Mouse (Mus musculus) left cerebral cortex, adult 2 months (tissue): ENCODE data around the gene Pan3. TPM values are rescaled to one million over a fixed set of nuclear protein-coding genes. Genes with fewer than 3 reads are reported as not detected.
A peak's percentile ranks its signal among the peaks of the same experiment; 100 is the strongest.

Experiments used
- DNase-seq, 2 experiments: peaks; one replicate each; pipeline ENCODE4 v3.0.0; 2021 to 2022; ENCODE audit warnings: low spot score in 2 of 2, mixed read lengths in 1 of 2; ENCODE audit errors: extremely low spot score in 1 of 2
- H3K27ac ChIP-seq: fragments of 200-600 bp; 2 replicates; pipeline ENCODE4 v1.8.1; 2022
- H3K4me3 ChIP-seq: fragments of 200-600 bp; 2 replicates; pipeline ENCODE4 v1.8.1; 2022
- CTCF ChIP-seq: fragments of 200-600 bp; IDR thresholded peaks from 2 replicates; pipeline ENCODE4 v1.8.1; 2022; ENCODE audit warnings: antibody characterized with exemption, mild to moderate bottlenecking, moderate library complexity
- intact Hi-C: fragments of 180-260 bp; cut with DNase I; formaldehyde crosslinking; loops from one replicate; pipeline ENCODE4 v1.15.1; 2025
- total RNA-seq, 2 experiments: library from RNA; stranded (reverse); gene quantifications; 2 replicates each; pipeline ENCODE4 v1.2.3; 2021

Pan3 gene
- total RNA-seq, 2 experiments from 2014 or later: 92.7 to 99.7 TPM

DNA sequence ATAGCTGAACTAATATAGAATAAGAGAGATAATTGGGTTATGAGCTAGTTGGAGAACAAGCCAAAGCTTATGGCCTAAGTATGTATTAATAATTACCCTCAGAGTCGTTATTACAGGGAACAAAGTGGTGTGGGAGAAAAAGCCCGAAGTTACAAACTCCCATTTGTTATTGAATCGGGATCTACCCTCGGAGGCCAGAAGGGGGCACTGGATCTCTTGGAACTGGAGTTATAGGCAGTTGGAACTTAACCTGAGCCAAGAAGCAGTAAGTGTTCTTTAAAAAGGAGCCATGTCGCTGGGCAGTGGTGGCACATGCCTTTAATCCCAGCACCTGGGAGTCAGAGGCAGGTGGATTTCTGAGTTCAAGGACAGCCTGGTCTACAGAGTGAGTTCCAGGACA lies 27.5 kb upstream of the Pan3 start:
- no peak overlapping the region for H3K4me3 ChIP-seq
- peak in 1 of 2 experiments; percentile 47 for DNase-seq
- peak; percentile 61 for TF ChIP-seq CTCF
- no peak overlapping the region for H3K27ac ChIP-seq
- intact Hi-C loops: loop anchor here (5.0 kb wide), 2 partner anchors 445 to 545 kb away; no protein-coding TSS in a partner anchor

DNA sequence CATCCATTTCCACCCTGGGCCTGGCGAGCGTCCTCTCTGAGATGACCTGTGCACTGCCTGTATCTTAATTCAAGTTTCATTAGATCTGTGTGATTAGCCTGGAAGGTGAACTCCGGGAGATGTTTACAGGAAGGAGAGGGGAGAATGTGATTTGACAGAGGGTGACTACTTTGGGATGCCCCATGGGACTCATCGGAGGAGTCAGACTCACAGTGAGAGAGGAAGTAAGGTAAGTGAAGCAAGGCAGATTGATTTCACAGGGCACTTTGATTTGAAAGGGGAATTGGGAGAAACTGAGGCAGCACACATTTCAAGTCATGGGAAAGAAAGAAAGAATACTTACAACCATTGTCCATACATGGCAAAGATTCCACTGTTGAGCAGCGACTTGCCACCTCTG lies 23.8 kb upstream of the Pan3 start:
- no peak for TF ChIP-seq CTCF
- H3K27ac ChIP-seq: no peak overlapping the region
- no peak overlapping the region for H3K4me3 ChIP-seq
- DNase-seq: no peak
- intact Hi-C loops: no loop called here

DNA sequence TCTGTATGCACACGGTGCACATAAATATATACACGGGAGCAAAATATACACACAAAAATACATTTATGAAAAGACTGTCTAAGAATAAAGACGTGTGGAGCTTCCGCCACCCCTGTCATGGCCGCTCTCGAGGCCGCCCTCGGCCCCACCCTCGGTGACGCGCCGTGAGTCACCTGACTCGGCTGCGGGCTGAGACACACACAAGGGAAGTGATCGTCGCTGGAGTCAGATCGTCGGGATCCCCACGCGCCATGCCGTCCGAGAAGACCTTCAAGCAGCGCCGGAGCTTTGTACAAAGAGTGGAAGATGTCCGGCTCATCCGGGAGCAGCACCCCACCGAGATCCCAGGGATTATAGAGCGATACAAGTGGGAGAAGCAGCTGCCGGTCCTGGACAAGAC lies 21.2 kb upstream of the Pan3 start:
- DNase-seq: no peak
- no peak overlapping the region for H3K27ac ChIP-seq
- TF ChIP-seq CTCF: no peak
- H3K4me3 ChIP-seq: no peak overlapping the region
- intact Hi-C loops: no loop called here

DNA sequence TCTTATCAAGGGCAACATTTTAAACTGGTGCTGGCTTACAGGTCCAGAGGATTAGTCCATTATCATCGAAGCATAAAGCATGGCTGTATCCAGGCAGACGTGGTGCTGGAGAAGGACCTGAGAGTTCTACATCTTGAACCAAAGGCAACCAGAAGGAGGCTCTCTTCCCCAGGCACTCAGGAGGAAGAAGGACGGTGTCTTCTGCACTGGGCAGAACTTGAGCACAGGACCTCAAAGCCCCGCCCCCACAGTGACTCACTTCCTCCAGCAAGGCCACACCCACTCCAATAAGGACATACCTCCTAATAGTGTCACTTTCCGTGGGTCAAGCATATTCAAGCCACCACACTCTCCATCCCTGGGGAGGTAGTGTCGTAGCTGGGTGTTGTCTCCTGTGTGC lies 19.4 kb upstream of the Pan3 start:
- Histone ChIP-seq H3K4me3 (no peak overlapping the region), H3K27ac (no peak overlapping the region)
- intact Hi-C loops: no loop called here
- TF ChIP-seq CTCF: no peak
- no peak for DNase-seq

DNA sequence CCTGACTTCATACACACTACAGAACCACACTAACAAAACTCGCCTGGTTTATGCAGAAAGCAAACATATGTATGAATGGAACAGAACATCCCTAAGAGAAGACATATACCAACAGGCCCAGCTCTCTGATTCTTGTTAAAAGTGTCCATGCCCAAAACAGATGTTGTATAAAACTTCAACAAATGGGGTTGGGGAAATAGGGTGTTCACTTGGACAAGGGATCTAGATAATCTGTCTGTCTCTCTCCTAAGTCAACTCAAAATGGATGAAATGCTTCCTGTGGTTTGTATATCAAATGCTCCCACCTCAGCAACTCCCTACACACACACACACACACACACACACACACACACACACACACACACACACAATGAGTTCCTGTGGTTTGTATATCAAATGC lies 12.0 kb upstream of the Pan3 start:
- no peak for TF ChIP-seq CTCF
- H3K4me3 ChIP-seq: no peak overlapping the region
- intact Hi-C loops: no loop called here
- H3K27ac ChIP-seq: no peak overlapping the region
- DNase-seq: no peak

DNA sequence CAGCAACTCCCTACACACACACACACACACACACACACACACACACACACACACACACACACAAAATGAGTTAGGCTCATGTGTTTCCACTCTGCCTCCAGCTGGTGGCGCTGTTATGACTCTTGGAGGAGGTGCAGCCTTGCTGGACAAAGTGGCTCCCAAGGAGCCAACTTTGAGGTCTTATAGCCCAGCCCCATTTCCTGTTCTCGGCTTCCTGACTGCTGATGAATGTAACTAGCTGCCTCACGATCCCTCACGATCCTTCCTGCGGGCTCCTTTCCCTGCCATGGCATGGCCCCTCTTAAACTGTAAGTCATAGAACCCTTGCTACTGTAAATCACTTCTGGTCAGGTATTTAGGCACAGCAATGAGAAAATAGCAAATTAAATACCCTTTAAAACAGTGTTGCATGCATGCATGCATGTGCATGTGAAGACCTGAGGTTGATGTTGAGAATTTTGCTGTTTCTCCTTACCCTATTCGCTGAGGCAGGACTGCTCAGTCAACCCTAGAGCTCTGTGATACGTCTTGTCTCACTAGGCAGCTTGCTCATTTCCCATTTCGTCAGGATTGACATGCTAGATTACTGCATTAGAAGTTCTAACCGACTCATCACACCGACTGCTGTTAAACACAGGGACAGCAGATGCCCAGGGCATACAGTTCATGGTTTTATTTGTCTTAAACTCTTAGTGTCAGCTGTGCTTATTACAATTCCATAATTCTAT lies 11.4 kb upstream of the Pan3 start:
- TF ChIP-seq CTCF: peak; percentile 25
- Histone ChIP-seq H3K4me3 (no peak overlapping the region), H3K27ac (no peak overlapping the region)
- intact Hi-C loops: no loop called here
- DNase-seq: no peak

DNA sequence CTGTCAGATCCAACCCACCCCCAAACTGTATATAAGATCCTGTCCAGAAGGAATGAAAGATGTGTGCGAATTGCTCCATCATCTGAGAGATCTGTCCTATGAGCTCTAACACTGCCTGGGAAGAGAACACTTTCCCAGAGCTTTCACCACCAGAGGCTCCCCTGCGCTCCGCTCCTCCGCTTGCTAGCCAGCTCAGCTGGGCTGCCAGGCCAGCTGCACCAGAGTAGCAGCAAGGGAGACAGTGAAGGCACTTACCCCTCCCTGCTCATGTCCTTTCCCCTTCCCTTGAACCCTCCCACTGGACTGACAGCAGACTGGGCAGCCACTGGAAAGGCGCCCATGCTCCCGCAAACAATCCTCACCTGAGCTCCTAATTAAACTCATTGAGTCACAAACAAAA lies 6.3 kb upstream of the Pan3 start:
- Histone ChIP-seq H3K27ac (no peak overlapping the region), H3K4me3 (no peak overlapping the region)
- DNase-seq: no peak
- intact Hi-C loops: no loop called here
- peak; percentile 24; the same call in 1 of the 2 replicates for TF ChIP-seq CTCF

DNA sequence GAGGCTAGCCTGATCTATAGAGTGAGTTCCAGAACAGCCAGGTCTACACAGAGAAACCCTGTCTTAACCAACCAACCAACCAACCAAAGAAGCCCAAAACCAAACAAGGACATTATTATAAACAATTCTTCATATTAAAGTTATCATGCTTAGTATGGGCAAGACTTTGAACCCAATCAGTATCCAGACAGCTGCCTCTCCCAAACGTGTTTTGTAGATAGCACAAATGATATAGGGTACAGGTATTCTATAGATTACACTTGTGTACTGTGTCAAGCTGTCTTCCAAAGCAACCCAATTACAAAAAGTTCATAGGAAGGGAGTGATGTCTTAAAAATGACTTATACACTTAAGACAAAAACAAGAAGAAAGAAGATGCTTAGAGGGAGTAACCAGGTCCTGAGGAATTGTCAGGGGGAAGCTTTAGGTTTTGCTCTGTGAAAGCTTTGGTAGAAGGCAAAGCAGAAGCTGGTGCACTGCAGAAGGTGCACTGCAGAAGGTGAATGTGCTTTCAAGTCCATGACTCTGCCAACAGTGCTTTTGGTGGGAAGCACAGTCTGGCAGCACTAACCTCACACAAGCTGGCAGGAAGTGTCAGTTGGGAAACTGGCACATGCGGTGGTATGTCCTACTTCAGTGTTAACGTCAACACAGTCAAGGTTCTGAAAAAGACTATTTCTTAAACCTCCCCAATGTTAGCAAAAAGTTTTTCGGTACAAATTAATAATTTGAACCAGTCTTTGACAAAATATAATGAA lies 3.7 kb upstream of the Pan3 start:
- no peak for TF ChIP-seq CTCF
- DNase-seq: no peak
- Histone ChIP-seq H3K4me3 (no peak overlapping the region), H3K27ac (no peak overlapping the region)
- intact Hi-C loops: no loop called here

DNA sequence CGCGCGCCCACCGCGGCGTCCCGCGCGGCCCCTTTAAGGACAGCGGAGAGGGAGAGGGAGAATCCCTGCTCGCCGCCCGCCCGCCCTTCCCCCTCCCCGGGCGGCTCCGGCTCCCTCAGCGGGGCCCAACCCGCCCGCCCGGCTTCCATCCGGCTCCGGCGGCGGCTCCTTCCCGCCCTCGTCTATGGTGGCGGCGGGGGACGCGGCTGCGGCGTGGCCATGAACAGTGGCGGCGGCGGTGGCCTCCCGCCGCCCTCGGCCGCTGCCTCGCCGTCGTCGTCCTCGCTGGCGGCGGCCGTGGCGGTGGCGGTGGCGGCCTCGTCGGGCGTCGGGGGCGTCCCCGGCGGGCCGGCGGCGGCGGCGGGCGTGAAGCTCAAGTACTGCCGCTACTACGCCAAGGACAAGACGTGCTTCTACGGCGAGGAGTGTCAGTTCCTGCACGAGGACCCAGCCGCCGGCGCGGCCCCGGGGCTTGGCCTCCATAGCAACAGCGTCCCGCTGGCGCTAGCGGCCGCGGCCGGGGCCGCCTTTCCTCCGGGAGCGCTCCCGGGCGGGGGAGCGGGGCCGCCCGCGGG lies 487 bp downstream of the Pan3 start:
- Histone ChIP-seq H3K4me3 (peak overlapping the region; percentile 77), H3K27ac (peak overlapping the region; percentile 99)
- peak; percentile 48 to 59 for DNase-seq
- no peak for TF ChIP-seq CTCF
- intact Hi-C loops: loop anchor here (5.0 kb wide), 2 partner anchors 107 to 432 kb away; partner anchors contain the start of gene Pomp

DNA sequence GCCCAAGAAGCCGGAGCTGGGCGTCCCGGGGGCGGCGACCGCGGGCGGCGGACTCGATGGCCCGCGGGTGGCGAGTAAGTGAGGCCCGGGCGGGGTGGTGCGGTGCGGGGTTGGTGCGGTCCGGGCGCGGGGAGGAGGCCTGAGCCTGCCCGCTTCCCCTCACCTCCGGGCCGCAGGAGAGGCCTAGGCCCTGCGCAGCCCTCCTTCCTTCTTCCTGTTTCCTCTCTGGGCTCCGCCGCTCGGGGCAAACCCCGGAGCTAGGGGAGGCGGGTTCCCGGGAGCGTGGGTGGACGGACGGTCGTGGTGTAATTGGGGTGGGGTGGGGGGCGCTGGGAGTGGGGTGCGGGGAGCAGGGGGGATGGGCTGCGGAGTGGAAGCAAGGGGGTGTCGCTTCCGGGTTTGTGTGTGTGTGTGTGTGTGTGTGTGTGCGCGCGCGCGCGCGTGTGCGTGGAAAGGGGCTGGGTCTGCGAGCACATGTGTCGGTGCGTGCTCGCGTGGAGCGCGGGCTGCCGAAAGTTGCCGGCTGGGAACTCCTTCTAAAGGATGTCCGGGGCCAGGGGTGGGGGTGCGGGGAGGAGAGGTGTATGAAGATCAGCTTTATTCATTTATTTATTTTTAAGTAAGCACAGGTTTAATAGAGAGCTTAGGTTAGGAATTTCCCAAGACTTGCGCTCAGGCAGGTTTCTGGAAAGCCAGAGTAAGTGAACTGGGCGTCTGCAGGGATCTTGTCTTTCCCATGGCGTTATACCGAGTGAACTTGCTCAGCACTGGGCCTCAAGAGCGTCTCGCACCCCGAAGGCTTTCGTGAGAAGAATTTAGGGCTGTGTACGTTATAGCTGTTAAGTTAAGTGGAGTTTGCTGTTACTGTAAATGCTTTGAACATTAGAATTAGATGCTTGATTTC lies 1.2 kb downstream of the Pan3 start:
- H3K27ac ChIP-seq: peak overlapping the region; percentile 99
- DNase-seq: peak; percentile 67 to 78
- intact Hi-C loops: loop anchor here (5.0 kb wide), 2 partner anchors 106 to 431 kb away; partner anchors contain the start of gene Pomp
- no peak for TF ChIP-seq CTCF
- H3K4me3 ChIP-seq: peak overlapping the region; percentile 77

DNA sequence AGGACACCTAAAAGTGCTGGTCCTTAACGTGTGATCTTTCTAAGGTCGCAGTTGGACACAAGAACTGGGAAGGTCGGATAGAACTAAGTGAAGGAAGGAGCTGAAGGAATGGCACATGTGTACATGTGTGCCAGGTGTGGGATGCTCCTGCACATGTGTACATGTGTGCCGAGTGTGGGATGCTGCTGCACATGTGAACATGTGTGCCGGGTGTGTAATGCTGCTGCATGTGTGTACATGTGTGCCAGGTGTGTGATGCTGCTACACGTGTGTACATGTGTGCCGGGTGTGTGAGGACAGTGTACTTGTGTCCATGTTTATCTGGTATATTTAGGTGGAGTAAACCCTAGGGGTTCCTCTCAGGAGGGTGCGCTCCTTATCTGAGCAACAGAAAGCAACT lies 3.0 kb downstream of the Pan3 start:
- Histone ChIP-seq H3K4me3 (no peak overlapping the region), H3K27ac (no peak overlapping the region)
- TF ChIP-seq CTCF: no peak
- no peak for DNase-seq
- intact Hi-C loops: loop anchor here (5.0 kb wide), 2 partner anchors 104 to 429 kb away; partner anchors contain the start of gene Pomp
